Mouse (Mus musculus) hindbrain, embryonic 13.5 days (tissue): ENCODE data around the gene Rnf208. TPM values are rescaled to one million over a fixed set of nuclear protein-coding genes. Genes with fewer than 3 reads are reported as not detected.

Experiments used
- ATAC-seq: fragments of 200-750 bp; cut with Nextera tagmentation; 2 replicates; pipeline ENCODE4 v1.8.0; 2017; ENCODE audit warnings: moderate TSS enrichment; ENCODE audit not compliant: low FRiP score
- H3K27ac ChIP-seq: fragments of 300-500 bp; sonication (generic); 2 replicates; pipeline ENCODE4 v1.5.1; 2015; ENCODE audit warnings: inconsistent platforms, mild to moderate bottlenecking, moderate library complexity
- H3K27me3 ChIP-seq: fragments of 300-500 bp; sonication (generic); 2 replicates; pipeline ENCODE4 v1.6.1; 2015; ENCODE audit warnings: mild to moderate bottlenecking, inconsistent platforms
- H3K36me3 ChIP-seq: fragments of 300-500 bp; sonication (generic); 2 replicates; pipeline ENCODE4 v1.6.1; 2015; ENCODE audit warnings: mild to moderate bottlenecking, inconsistent platforms
- H3K4me1 ChIP-seq: fragments of 300-500 bp; sonication (generic); replicated peaks from 2 replicates; pipeline ENCODE4 v1.6.1; 2015; ENCODE audit warnings: inconsistent platforms
- H3K4me2 ChIP-seq: fragments of 300-500 bp; sonication (generic); 2 replicates; pipeline ENCODE4 v1.6.1; 2015; ENCODE audit warnings: inconsistent platforms, mild to moderate bottlenecking, moderate library complexity
- H3K4me3 ChIP-seq: fragments of 300-500 bp; sonication (generic); 2 replicates; pipeline ENCODE4 v1.5.1; 2015; ENCODE audit warnings: mild to moderate bottlenecking, inconsistent platforms
- H3K9ac ChIP-seq: fragments of 300-500 bp; sonication (generic); 2 replicates; pipeline ENCODE4 v1.6.1; 2015; ENCODE audit warnings: mild to moderate bottlenecking, inconsistent platforms
- H3K9me3 ChIP-seq: fragments of 300-500 bp; sonication (generic); 2 replicates; pipeline ENCODE4 v1.6.1; 2016; ENCODE audit warnings: inconsistent platforms
- WGBS: fragments of 180-500 bp; shearing (Covaris S2); methylation state at CpG from one replicate; pipeline ENCODE4 v1.1.7; 2015; 5-methylcytosine and 5-hydroxymethylcytosine counted together
- polyA plus RNA-seq: library from polyadenylated mRNA; unstranded; fragments of >200 nt; fragmentation: Nextera tagmentation; extraction: Ambion mirVana; gene quantifications from 2 replicates; pipeline ENCODE4 v1.2.1, GENCODE M21; 2015

The Rnf208 gene
- polyA plus RNA-seq, 1 experiment from 2014 or later = 90.3 TPM

- Histone ChIP-seq H3K9ac (no peak overlapping the region), H3K27ac (no peak overlapping the region), H3K36me3 (peaks cover 2% of the 10 kb centered on the region), H3K27me3 (peaks cover 17% of the 10 kb centered on the region; the same call in 1 of the 2 replicates), H3K4me2 (no peak overlapping the region), H3K4me1 (peaks cover 25% of the 10 kb centered on the region), H3K9me3 (no peaks in the 10 kb centered on the region), H3K4me3 (no peak overlapping the region)
- no peak for ATAC-seq
- 81% methylated on average over 5 of the region's 5 CpGs for WGBS
Observed at GRCm38 (mm10) chr2:25226864-25227263, 15.2 kb upstream of the Rnf208 start.

DNA sequence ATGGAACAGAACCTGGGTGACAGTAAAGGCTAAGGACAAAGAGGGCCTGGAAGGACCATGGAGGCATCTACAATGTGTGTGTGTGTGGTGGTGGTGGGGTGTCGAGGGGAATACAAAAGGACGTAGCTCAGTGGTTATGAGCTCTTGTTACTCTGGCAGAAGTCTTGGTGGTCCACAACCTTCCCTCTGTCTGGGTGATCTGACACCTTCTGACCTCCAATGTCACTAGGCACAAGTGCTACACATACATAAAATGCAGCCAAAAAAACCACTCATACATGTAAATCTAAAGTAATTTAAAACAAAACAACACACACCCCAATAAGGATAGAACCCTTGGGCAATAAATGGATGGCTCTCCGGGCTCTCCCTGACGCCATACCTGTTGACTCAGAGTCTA is 14.6 kb upstream of the Rnf208 start:
- H3K36me3 ChIP-seq = no peaks in the 10 kb centered on the region
- WGBS = 88% methylated on average over 4 of the region's 4 CpGs
- H3K4me2 ChIP-seq = no peak overlapping the region
- no peak overlapping the region for H3K9ac ChIP-seq
- H3K4me3 ChIP-seq = no peak overlapping the region
- H3K9me3 ChIP-seq = no peaks in the 10 kb centered on the region
- H3K27me3 ChIP-seq = peaks cover 17% of the 10 kb centered on the region; the same call in 1 of the 2 replicates
- no peak for ATAC-seq
- H3K4me1 ChIP-seq = peaks cover 25% of the 10 kb centered on the region
- no peak overlapping the region for H3K27ac ChIP-seq

GRCm38 (mm10) chr2:25228431-25228889 is 13.6 kb upstream of the Rnf208 start:
- no peak for ATAC-seq
- peak overlapping the region; percentile 23 for H3K4me3 ChIP-seq
- H3K36me3 ChIP-seq = no peaks in the 10 kb centered on the region
- H3K9me3 ChIP-seq = no peaks in the 10 kb centered on the region
- H3K27me3 ChIP-seq = peaks cover 17% of the 10 kb centered on the region; the same call in 1 of the 2 replicates
- peaks cover 20% of the 10 kb centered on the region for H3K4me1 ChIP-seq
- peak overlapping the region; percentile 42 for H3K4me2 ChIP-seq
- H3K9ac ChIP-seq = peak overlapping the region; percentile 53; the same call in 1 of the 2 replicates
- under 1% methylated on average over 7 of the region's 7 CpGs for WGBS
- H3K27ac ChIP-seq = peak overlapping the region; percentile 72

GRCm38 (mm10) chr2:25228995-25229530 is 13.0 kb upstream of the Rnf208 start:
- Histone ChIP-seq H3K4me1 (peaks cover 16% of the 10 kb centered on the region), H3K27ac (0 out of 2 replicates have a peak overlapping the region, but pooled peaks have one; percentile 72), H3K9me3 (no peaks in the 10 kb centered on the region), H3K9ac (no peak overlapping the region), H3K27me3 (peaks cover 19% of the 10 kb centered on the region; the same call in 1 of the 2 replicates), H3K36me3 (no peaks in the 10 kb centered on the region), H3K4me3 (no peak overlapping the region; the same call in 1 of the 2 replicates), H3K4me2 (peak overlapping the region; percentile 42)
- 68% methylated on average over 6 of the region's 6 CpGs for WGBS
- no peak for ATAC-seq

DNA sequence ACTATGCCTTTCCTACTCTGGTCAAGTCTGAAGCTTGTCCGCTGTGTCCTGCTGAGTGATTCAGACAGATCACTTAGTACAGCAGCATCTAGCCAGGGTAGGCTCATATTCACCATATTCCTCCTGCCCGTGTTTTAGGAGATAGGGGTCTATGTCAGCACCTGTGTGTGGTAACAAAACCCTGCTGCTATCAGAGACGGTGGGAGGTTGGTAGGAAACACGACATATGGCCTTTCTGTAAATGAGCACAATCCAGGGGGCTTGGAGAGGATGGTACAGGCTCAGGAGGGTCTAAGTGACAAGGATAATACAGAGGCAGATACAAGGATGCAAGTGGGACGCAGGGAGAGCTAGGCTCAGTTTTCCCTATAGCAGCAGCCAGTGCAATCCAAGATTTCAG is 12.5 kb upstream of the Rnf208 start:
- Histone ChIP-seq H3K9me3 (no peaks in the 10 kb centered on the region), H3K9ac (no peak overlapping the region), H3K4me2 (no peak overlapping the region), H3K4me1 (peaks cover 16% of the 10 kb centered on the region), H3K36me3 (no peaks in the 10 kb centered on the region), H3K4me3 (no peak overlapping the region), H3K27me3 (peaks cover 24% of the 10 kb centered on the region), H3K27ac (no peak overlapping the region)
- WGBS = 82% methylated on average over 5 of the region's 5 CpGs
- ATAC-seq = no peak

DNA sequence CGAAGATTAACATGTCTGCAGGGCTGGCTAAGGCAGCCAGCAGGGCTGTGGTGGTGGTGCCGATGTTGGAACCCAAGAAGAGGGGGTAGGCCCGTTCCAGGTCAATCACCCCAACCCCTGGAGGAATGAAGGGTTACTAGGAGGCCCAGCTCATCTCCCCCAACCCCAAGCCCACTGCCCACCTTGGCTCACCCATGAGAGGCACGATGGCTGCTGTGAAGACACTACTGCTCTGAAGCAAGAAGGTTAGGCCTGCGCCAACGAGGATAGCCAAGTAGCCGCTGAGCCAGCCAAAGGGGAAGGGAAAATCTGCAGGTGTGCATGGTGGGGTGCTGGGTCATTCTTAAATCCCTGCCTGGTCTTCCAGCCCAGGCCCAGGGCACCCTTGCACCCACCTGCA is 11.5 kb upstream of the Rnf208 start:
- 91% methylated on average over 7 of the region's 7 CpGs for WGBS
- H3K27ac ChIP-seq = no peak overlapping the region
- H3K4me1 ChIP-seq = peaks cover 12% of the 10 kb centered on the region
- no peak for ATAC-seq
- H3K4me2 ChIP-seq = no peak overlapping the region
- H3K4me3 ChIP-seq = no peak overlapping the region
- no peaks in the 10 kb centered on the region for H3K9me3 ChIP-seq
- H3K9ac ChIP-seq = no peak overlapping the region
- H3K36me3 ChIP-seq = no peaks in the 10 kb centered on the region
- peaks cover 33% of the 10 kb centered on the region for H3K27me3 ChIP-seq

GRCm38 (mm10) chr2:25231038-25231437 is 11.0 kb upstream of the Rnf208 start:
- no peak for ATAC-seq

DNA sequence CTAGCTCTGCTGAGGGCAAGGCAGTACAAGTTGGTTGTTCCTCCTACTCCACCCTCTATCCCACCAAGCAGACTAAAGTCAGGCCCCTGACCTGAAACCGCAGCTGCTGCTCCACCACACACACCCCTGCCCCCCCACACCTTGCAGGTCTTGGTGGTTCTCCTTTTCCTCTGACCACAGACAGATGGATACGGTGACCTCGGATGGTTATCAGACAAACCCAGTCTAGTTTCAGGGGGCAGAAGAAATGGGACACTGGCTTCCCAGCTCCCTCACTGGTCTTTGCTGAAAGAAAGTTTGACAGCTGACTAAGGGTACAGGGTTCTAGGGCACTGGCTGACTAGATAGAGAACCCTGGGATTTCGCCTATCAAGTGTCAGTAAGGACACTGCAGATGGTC is 8.6 kb upstream of the Rnf208 start:
- Histone ChIP-seq H3K4me1 (peaks cover 7% of the 10 kb centered on the region), H3K36me3 (no peaks in the 10 kb centered on the region), H3K9me3 (no peaks in the 10 kb centered on the region), H3K4me3 (no peak overlapping the region), H3K27ac (no peak overlapping the region), H3K27me3 (peaks cover 59% of the 10 kb centered on the region), H3K9ac (no peak overlapping the region), H3K4me2 (no peak overlapping the region)
- no peak for ATAC-seq
- 79% methylated on average over 4 of the region's 4 CpGs for WGBS

More at GRCm38 (mm10) chr2:25231038-25231437, 11.0 kb upstream of the Rnf208 start:
- Histone ChIP-seq H3K9me3 (no peaks in the 10 kb centered on the region), H3K4me2 (no peak overlapping the region), H3K36me3 (no peaks in the 10 kb centered on the region), H3K9ac (no peak overlapping the region), H3K4me1 (peaks cover 8% of the 10 kb centered on the region), H3K27ac (no peak overlapping the region), H3K27me3 (peaks cover 37% of the 10 kb centered on the region), H3K4me3 (no peak overlapping the region)
- 57% methylated on average over 12 of the region's 12 CpGs for WGBS

GRCm38 (mm10) chr2:25234050-25234449 is 8.0 kb upstream of the Rnf208 start, which contains the start of gene Slc34a3:
TSS of gene Slc34a3 (minus strand) at chr2:25234364.
- Histone ChIP-seq H3K9ac (no peak within 1 kb of the TSS), H3K36me3 (no peaks in the 10 kb centered on the region), H3K4me1 (peaks cover 2% of the 10 kb centered on the region), H3K27me3 (peaks cover 61% of the 10 kb centered on the region), H3K4me2 (no peak within 1 kb of the TSS), H3K4me3 (no peak within 1 kb of the TSS), H3K27ac (no peak within 1 kb of the TSS), H3K9me3 (no peaks in the 10 kb centered on the region)
- WGBS = 83% methylated on average over 3 of the region's 3 CpGs
- no peak for ATAC-seq

- Histone ChIP-seq H3K27ac (no peak overlapping the region), H3K4me1 (no peaks in the 10 kb centered on the region), H3K27me3 (peaks cover 64% of the 10 kb centered on the region), H3K36me3 (no peaks in the 10 kb centered on the region), H3K9me3 (no peaks in the 10 kb centered on the region), H3K4me2 (no peak overlapping the region), H3K9ac (no peak overlapping the region), H3K4me3 (no peak overlapping the region)
- ATAC-seq = no peak
- 78% methylated on average over 5 of the region's 5 CpGs for WGBS
Observed at GRCm38 (mm10) chr2:25234551-25235220, 7.4 kb upstream of the Rnf208 start.

DNA sequence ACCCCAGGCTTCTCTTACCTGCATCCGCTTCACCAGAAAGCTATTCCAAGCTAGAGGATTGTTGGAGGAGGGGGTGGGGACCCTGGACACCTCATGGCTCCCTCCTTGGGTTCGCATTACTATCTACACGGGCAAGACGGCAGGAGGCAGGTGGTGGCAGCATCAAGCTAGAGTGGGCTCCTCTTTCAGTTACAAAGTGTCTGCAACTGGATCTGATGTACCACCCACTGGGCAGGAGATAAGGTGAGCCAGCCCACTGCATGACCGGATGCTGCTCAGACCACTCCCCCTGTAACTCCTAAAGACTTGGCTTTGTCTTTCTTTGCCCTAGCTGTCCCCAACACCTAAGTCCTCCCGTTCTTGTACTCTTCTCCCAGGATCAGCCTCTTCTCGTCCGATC is 5.4 kb upstream of the Rnf208 start, which contains the start of gene Rnf224:
TSS of gene Rnf224 (minus strand) at position 174 of the 400 bp plus-strand sequence.
- 43% methylated on average over 8 of the region's 8 CpGs for WGBS
- no peaks in the 10 kb centered on the region for H3K36me3 ChIP-seq

DNA sequence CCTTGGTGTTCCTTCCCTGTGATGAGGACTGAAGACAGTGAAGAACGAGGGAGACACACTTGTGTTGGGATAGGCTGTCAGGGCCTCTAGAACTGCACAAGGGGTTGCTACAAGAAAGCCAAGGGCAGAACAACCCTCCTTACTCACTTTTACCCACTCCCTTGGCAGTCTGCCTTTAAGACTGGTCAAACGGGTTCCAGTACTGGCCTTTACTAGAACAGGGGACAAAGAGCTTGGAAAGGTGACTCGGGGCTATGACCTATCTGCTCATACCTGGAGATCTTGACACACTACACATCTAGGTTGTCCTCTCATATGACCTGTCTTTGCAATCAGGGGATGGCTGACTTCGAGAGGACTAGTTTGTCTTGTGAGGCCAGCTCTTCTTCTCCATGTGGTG is 4.5 kb upstream of the Rnf208 start:
- no peak overlapping the region for H3K4me2 ChIP-seq

More for the DNA sequence above, 5.4 kb upstream of the Rnf208 start, which contains the start of gene Rnf224:
- peaks cover 52% of the 10 kb centered on the region for H3K27me3 ChIP-seq
- H3K9me3 ChIP-seq = no peaks in the 10 kb centered on the region
- H3K27ac ChIP-seq = no peak within 1 kb of the TSS
- no peak within 1 kb of the TSS for H3K4me2 ChIP-seq
- H3K4me1 ChIP-seq = peaks cover 14% of the 10 kb centered on the region
- no peak within 1 kb of the TSS for H3K9ac ChIP-seq
- no peak within 1 kb of the TSS for H3K4me3 ChIP-seq
- no peak for ATAC-seq

More for the DNA sequence above, 4.5 kb upstream of the Rnf208 start:
- Histone ChIP-seq H3K36me3 (no peaks in the 10 kb centered on the region), H3K4me3 (no peak overlapping the region), H3K9me3 (no peaks in the 10 kb centered on the region), H3K4me1 (peaks cover 23% of the 10 kb centered on the region), H3K27ac (no peak overlapping the region), H3K9ac (no peak overlapping the region), H3K27me3 (peaks cover 49% of the 10 kb centered on the region)
- ATAC-seq = no peak
- WGBS = 74% methylated on average over 4 of the region's 4 CpGs
